Mouse (Mus musculus) c-Kit-positive CD71-positive TER-119-positive erythroid progenitor cells, embryonic 14.5 days (primary cell): ENCODE data around the gene Nedd9.

Experiments used
- DNase-seq: peaks from one replicate; pipeline ENCODE4 v3.0.0-alpha.2; 2013; ENCODE audit warnings: low spot score

Nedd9 gene

GRCm38 (mm10) chr13:41486606-41487408 is at the start of gene Nedd9:
Gene Nedd9, minus strand, starts transcription at chr13:41487362.
- no peak for DNase-seq

- no peak for DNase-seq
These were observed 45.5 kb upstream of the Nedd9 start for GRCm38 (mm10) chr13:41532625-41533024.

DNA sequence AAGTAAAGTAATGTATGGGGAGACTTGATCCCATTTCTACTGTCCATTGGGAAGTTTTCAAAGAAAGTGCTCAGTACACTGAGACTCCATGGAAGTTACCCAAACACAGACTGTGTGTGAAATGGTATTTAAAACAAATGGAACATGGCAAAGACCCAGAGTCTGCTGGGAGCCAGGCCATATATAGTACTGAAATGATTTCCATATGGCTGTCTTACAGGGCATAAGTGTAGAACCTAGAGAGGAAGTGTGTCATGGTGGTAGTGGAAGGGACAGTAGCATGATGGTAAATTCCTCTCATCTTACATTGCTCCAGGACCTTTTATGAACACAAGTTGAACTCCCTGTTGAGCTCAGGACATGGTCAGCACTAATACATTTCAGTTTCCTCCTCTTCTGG is 43.2 kb upstream of the Nedd9 start:
- DNase-seq: no peak

GRCm38 (mm10) chr13:41524208-41524607 is 37.0 kb upstream of the Nedd9 start:
- DNase-seq: no peak

- DNase-seq: no peak
These were observed 34.1 kb upstream of the Nedd9 start for GRCm38 (mm10) chr13:41521296-41521695.

DNA sequence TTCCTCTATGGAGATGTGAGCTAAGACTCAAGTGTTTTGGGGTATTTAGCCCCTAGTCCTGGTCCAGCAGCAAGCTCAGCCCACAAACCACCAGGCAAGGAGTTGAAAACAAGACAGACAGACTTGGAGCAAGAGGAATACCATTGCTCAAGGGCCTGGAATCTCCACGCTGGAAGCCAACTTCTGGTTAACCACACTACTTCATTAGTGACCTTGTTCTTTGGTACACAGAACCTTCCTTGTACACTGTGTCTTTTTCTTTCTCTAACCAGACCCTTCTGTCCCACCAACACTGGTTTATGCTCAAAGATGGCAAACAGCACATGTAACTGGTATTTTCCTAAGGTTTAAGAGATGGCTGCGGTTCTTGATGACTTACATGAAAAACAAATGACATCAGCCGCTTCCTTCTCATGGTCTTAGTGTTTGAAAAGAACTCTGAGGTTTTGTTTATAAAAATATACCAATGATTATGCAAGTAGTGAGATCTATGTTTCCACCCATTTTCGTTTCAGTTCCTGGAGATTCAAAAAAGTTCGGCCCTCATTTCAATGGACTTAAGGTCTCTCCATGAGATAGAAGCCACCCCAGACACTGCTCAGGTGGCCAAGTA is 33.5 kb upstream of the Nedd9 start:
- DNase-seq: no peak

DNA sequence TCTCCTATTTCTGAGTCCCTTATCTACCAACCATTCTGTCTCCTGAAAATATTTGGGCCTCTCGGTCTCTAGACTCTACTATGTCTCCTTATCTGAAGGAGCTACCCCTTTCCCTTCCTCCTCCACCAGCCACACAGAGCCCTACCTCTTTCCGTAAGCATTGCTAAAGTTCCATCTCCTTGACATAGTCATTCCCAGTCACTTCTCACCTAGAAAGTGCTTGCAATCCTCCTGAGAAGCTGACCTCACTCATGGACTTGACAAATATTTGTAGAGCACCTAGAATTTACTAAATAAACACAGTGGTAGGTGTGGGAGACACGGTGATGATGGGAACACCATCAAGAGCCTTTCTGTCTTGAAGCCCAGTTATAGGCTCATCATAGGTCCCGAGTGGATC is 32.6 kb upstream of the Nedd9 start:
- no peak for DNase-seq

GRCm38 (mm10) chr13:41517193-41517592 is 30.0 kb upstream of the Nedd9 start:
- DNase-seq: no peak

- no peak for DNase-seq
These were observed 28.6 kb upstream of the Nedd9 start for GRCm38 (mm10) chr13:41515749-41516148.

- DNase-seq: no peak
These were observed 27.8 kb upstream of the Nedd9 start for GRCm38 (mm10) chr13:41514918-41515317.

DNA sequence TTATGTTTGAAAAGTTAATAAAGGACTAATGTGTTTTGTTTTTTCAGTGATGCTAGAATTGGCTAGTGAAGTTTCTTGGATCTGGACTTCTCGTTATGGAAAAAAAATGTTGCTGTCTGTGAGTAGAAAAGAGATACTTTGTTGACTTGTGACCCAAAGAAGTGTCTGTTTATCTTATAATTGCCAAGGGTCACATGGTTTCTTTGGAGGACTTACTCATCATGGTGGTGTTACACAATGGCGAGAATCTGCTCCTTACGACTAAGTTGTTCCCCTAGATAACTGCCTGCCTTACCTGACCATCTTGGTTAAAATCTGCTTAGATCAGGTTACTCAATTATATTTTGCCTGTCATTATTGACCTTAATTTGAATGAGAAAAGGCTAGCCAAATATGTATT is 26.3 kb upstream of the Nedd9 start:
- no peak for DNase-seq

DNA sequence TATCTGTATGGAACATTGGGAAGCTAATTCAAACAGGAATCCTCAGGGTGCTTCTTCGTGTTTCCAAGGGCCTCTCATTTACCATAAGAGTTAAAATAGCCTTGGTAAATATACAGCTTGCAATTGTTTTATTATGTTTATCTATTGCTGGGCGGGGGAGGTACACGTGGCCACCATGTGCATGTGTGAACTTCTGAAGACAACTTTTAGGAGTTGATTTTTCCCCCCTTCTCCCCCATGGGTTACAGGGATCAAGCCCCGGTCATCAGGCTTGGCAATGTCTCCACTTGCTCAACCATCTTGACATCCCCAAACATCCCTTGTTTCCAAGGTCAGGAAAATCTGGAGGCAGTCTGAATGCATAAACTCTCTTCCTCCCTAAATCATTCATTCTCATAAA is 25.1 kb upstream of the Nedd9 start:
- no peak for DNase-seq

DNA sequence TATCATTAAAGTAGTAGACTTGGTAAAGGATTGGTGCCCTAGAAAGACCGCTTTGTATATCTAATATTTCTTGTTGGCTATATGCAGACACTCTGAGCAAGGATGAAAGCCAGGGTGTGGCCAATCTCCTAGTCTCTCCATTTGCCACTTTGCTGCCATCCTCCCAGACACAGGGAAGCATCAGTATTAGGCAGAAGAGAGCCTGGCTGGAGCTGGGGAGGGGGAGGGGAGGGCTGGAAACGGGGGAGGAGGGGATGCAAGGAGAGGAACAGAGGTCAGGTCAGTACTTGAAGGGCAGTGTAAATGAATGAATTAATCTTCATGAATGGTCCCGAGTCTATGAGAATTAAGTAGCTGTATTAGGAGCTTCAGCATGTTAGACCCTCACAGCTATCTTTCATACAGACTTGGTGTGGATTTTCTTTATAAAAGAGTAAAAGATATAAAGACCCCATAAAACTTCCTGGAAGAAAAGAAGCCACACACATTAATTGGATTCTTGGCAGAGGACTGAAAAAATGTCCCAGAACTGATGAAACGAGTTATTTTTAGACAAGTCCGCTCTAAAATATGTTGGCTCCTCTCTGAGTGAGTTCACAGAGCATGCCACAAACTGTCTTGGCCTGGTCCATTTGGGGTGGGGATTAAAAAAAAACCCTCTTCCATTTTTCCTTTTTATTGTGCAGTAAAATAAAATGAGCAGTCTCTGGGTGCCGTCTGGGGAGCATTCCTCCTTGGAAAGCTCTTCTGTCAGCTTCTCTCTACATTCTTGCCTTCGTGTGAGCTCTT is 23.7 kb upstream of the Nedd9 start:
- DNase-seq: no peak

DNA sequence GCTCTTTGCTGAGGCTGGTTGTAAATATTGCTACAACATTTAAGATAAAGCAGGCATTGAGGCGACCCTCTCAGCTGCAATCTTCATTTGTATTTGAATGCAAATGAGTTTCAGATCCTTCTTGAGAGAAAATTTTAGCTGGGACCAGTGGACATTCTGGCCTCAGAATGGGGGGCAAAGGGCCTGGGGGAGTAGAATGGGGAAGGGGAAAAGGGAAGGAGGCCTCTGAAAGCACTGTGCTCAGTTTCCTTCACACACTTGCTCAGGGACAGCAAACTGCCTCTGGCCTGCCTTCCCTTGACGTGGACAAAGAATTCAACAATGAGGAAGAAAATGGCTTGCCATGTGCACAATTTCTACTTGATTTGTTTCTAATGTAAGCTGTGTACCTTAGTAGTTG is 18.4 kb upstream of the Nedd9 start:
- no peak for DNase-seq

DNA sequence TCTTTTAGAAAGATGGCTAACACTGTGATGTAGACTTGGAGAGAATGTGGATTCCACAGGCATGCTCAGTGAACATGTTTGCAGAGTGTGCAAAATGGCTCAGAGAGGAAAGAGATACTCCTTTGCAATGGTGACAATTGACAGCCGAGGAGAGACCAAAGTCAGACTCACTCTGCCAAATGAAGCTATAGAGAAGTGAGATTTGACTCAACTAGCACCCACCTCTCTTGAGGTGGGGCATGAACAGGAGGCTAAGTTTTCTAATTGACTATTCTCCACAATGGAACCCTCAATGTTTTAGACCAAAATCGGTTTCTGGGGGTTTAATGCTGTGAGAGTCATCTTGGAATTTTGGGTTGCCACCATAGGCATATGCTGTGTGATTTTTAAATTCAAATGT is 17.8 kb upstream of the Nedd9 start:
- DNase-seq: no peak

DNA sequence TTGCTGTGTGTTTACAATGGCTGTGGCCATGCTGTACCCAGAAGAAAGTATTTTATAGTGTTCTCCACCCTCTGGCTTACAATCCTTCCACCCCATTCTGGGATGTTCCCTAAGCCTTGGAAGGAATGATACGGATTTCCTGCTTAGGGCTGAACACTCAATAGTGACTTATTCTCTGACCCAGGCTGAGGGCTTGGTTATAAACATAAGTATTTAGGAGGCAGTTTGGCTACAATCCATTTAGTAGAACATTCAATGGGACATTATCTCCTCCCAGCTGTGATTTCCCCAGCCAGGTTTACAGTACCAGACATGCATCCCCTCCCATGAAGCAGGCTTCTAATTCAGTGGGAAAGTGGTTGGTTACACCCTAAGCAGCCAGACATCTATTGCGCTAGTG is 17.3 kb upstream of the Nedd9 start:
- no peak for DNase-seq

DNA sequence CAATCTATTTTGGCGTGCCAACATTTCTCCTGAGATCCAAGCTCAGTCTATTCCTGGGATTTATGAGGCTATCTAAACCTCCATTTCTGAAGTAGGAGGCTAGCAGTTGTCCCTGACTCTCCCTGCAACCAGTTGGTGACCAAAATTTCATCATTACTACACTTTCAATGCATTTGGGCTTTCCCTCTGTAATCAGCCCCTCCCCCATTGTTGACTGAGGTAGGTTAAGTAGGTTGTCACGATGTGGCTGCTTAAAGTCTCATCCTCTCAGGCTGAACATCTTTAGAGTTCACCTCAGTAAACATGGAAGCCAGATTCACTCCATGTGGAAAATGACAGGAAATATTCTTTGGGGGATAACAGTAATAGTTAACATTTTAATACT is 15.7 kb upstream of the Nedd9 start:
- no peak for DNase-seq

DNA sequence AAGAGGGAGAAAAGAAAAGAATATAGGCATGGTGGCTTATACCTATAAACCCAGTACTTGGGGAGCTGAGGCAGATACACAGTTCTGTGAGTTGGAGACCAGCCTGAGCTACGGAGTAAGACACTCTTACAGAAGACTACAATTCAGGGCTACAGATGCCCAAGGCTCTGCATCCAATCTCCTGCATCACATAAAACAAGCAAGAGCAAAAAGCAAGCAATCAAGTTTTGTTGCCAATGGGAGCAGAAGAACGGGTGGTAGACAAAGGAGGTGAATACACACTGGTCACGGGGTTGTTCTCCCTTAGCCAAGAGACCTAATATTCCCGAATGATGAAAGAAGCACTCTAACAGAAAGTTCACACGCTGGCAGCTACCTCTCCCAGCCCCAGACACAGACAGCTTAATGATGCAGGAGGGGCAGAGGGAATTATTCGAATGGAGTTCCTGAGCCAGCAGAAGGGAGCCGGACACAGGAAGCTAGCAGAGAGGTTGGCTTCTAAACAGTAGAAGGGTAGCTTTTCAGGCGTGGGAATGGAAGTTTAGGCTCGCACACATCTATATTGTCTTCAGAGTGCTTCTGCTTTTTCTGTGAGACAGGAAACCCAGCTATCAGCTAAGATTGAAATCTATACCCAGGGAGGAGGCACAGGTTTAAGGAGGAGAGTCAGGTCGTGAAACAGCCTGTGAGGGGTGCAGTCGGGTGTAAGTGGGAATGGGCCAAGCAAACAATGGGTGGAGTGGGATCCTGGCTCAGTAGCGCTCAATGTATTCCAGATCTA is 15.2 kb upstream of the Nedd9 start:
- no peak for DNase-seq

DNA sequence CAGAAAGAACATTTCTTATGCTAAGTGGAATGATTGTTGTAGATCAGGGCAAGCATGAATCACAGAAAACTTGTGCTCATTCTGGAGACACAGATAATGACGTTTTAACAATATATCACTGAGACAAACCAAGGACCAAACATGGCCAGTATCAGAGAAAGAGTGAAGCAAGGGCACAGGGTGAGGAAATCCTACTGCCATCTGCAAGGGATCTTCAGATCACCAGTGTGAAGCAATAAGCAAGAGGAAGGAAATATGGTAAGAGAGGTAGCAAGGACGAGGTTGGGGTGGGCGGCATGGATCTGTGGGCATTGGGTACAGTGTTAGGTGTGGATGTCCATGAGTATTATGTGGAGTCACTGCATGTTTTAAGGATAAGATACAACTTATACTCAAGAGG is 13.6 kb upstream of the Nedd9 start:
- no peak for DNase-seq

DNA sequence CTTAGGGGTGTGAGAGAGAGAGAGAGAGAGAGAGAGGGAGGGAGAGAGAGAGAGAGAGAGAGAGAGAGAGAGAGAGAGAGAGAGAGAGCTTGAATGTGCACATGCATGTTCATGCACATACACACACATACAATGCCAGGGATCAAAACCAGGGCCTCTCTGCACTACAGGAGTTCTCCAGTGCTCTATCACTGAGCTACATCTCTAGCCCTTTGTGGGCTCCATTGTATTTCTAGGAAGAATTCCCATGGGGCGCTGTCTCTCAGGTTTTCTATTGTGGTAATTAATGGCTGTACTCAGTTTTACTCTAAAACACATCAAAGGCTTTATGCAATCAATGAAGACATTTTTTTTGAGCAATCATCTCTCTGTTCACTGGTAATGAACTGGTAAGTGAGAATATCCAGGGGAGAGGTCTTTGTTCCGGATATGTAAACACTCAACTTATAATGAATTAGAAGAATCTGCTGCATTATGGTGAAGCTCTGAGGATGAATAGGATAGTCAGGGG is 11.5 kb upstream of the Nedd9 start:
- DNase-seq: no peak

DNA sequence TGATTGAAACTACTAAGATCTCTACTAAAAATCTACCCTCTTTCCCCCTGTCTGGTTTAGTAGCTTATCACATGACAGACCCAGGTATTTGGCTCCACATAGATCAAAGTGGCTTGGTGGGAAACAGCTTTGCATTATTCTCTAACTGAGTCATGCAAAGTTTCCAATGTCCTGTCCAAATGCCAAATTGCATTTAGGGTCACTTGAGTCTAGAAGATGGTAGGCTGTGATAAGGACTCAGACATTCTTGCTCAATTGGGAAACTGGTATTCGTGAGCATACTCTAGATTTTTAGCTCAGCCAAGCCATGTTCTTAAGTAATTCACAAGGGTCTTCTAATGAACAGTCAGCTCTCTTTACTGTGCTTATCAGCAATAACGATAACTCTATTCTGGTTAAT is 7.5 kb upstream of the Nedd9 start:
- DNase-seq: no peak
